Mouse (Mus musculus): ENCODE measurements around the gene Sgta. TPM values are rescaled to one million over a fixed set of nuclear protein-coding genes. Genes with fewer than 3 reads are reported as not detected.

The Sgta gene
- polyA plus RNA-seq, 1 experiment from 2014 or later: 186 TPM

- H3K27ac ChIP-seq (ENCODE audit: low read depth): no peak overlapping the region
- no peaks in the 10 kb centered on the region for H3K9me3 ChIP-seq (ENCODE audit: low read depth, low read length)
- no peaks in the 10 kb centered on the region for H3K36me3 ChIP-seq (ENCODE audit: insufficient read depth)
- no peak for ATAC-seq (ENCODE audit: insufficient read depth)
- no peak for DNase-seq
- H3K9ac ChIP-seq: no peak overlapping the region
- no peak overlapping the region for H3K4me3 ChIP-seq (ENCODE audit: low read depth, low read length)
- TF ChIP-seq CTCF (IDR thresholded peaks at IDR 0.05; ENCODE audit: low read depth): no peak
- no peaks in the 10 kb centered on the region for H3K4me1 ChIP-seq (ENCODE audit: insufficient read depth)
- 89% methylated on average over 7 of the region's 7 CpGs for WGBS
- H3K4me2 ChIP-seq: no peak overlapping the region
- H3K27me3 ChIP-seq (ENCODE audit: insufficient read depth, low read length): no peaks in the 10 kb centered on the region
These were observed 53.8 kb downstream of the Sgta start for GRCm38 (mm10) chr10:81006005-81006677.

DNA sequence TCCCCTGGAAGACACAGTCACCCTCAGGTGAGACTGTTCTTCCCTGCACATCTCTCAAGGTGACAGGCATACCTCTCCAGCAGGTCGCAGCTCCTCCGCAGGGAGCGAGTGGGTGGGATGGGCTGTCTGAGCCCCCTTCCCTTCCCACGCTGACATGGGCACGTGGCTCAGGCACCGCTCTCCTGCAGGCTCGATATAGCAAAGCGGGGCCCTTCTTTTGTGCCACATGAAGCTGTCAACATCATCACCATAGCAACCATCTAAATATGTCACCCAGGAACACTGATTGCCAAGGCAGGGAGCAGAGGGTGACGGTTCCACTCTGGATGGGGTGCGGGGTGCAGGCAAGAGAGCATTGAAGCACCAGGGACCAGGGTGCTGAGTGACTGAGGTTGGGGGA is 58.8 kb downstream of the Sgta start:
- Histone ChIP-seq H3K27me3 (ENCODE audit: insufficient read depth, low read length) (0 out of 2 replicates have a peak, but pooled peaks cover 4% of the 10 kb centered on the region), H3K36me3 (ENCODE audit: insufficient read depth) (no peaks in the 10 kb centered on the region), H3K4me2 (no peak overlapping the region), H3K4me1 (ENCODE audit: insufficient read depth) (0 out of 2 replicates have a peak, but pooled peaks cover 3% of the 10 kb centered on the region), H3K9ac (peak overlapping the region; percentile 15; the same call in 1 of the 2 replicates), H3K9me3 (ENCODE audit: low read depth, low read length) (no peaks in the 10 kb centered on the region), H3K27ac (ENCODE audit: low read depth) (no peak overlapping the region), H3K4me3 (ENCODE audit: low read depth, low read length) (no peak overlapping the region)
- TF ChIP-seq CTCF (IDR thresholded peaks at IDR 0.05; ENCODE audit: low read depth): no peak
- 54% methylated on average over 10 of the region's 10 CpGs for WGBS
- DNase-seq: no peak
- ATAC-seq (ENCODE audit: insufficient read depth): no peak

GRCm38 (mm10) chr10:81000197-81001062 is 59.6 kb downstream of the Sgta start:
- H3K9me3 ChIP-seq (ENCODE audit: low read depth, low read length): no peaks in the 10 kb centered on the region
- 0 out of 2 replicates have a peak, but pooled peaks cover 4% of the 10 kb centered on the region for H3K27me3 ChIP-seq (ENCODE audit: insufficient read depth, low read length)
- TF ChIP-seq CTCF (IDR thresholded peaks at IDR 0.05; ENCODE audit: low read depth): no peak
- H3K4me2 ChIP-seq: no peak overlapping the region
- H3K27ac ChIP-seq (ENCODE audit: low read depth): no peak overlapping the region
- H3K4me3 ChIP-seq (ENCODE audit: low read depth, low read length): no peak overlapping the region
- H3K36me3 ChIP-seq (ENCODE audit: insufficient read depth): no peaks in the 10 kb centered on the region
- ATAC-seq (ENCODE audit: insufficient read depth) (no peak), DNase-seq (peak; percentile 18)
- 43% methylated on average over 28 of the region's 28 CpGs for WGBS
- 0 out of 2 replicates have a peak, but pooled peaks cover 3% of the 10 kb centered on the region for H3K4me1 ChIP-seq (ENCODE audit: insufficient read depth)
- H3K9ac ChIP-seq: peak overlapping the region; percentile 15

GRCm38 (mm10) chr10:80999362-81000196 is 60.4 kb downstream of the Sgta start:
- DNase-seq (peak; percentile 93), ATAC-seq (ENCODE audit: insufficient read depth) (peak; percentile 67)
- H3K9ac ChIP-seq: no peak overlapping the region

DNA sequence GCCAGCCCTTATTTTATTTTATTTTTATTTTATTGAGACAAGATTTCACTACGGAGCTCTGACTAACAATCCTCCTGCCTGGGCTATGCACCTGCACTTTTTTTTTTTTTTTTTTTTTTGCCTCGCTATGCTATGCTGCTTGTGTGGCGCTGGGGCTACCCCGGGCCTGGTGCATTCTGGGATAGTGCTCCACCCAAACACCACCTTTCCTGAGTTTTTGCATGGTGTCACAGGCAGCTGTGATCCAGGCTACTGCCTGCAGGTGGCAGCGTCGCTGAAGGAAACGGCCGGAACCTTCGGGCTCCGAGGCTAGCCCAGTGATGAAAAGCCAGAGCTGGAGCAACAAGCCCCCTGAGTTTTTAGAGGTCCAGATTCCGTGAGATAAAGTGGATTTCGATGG is 61.2 kb downstream of the Sgta start:
- Histone ChIP-seq H3K27ac (ENCODE audit: low read depth) (no peak overlapping the region), H3K9ac (no peak overlapping the region), H3K4me3 (ENCODE audit: low read depth, low read length) (no peak overlapping the region), H3K36me3 (ENCODE audit: insufficient read depth) (no peaks in the 10 kb centered on the region), H3K4me1 (ENCODE audit: insufficient read depth) (0 out of 2 replicates have a peak, but pooled peaks cover 3% of the 10 kb centered on the region), H3K27me3 (ENCODE audit: insufficient read depth, low read length) (0 out of 2 replicates have a peak, but pooled peaks cover 9% of the 10 kb centered on the region), H3K9me3 (ENCODE audit: low read depth, low read length) (no peaks in the 10 kb centered on the region), H3K4me2 (no peak overlapping the region)
- no peak for ATAC-seq (ENCODE audit: insufficient read depth)
- peak; percentile 70 for TF ChIP-seq CTCF (IDR thresholded peaks at IDR 0.05; ENCODE audit: low read depth)
- 12% methylated on average over 12 of the region's 12 CpGs for WGBS
- DNase-seq: peak; percentile 76

More at GRCm38 (mm10) chr10:80999362-81000196, 60.4 kb downstream of the Sgta start:
- Histone ChIP-seq H3K27me3 (ENCODE audit: insufficient read depth, low read length) (0 out of 2 replicates have a peak, but pooled peaks cover 8% of the 10 kb centered on the region), H3K4me2 (peak overlapping the region; percentile 37), H3K9me3 (ENCODE audit: low read depth, low read length) (no peaks in the 10 kb centered on the region), H3K36me3 (ENCODE audit: insufficient read depth) (no peaks in the 10 kb centered on the region), H3K4me1 (ENCODE audit: insufficient read depth) (0 out of 2 replicates have a peak, but pooled peaks cover 3% of the 10 kb centered on the region), H3K4me3 (ENCODE audit: low read depth, low read length) (no peak overlapping the region), H3K27ac (ENCODE audit: low read depth) (no peak overlapping the region)
- TF ChIP-seq CTCF (IDR thresholded peaks at IDR 0.05; ENCODE audit: low read depth): peak; percentile 96
- WGBS: 29% methylated on average over 37 of the region's 37 CpGs

GRCm38 (mm10) chr10:80998021-80998420 is 62.0 kb downstream of the Sgta start:
- ATAC-seq (ENCODE audit: insufficient read depth): no peak
- 0 out of 2 replicates have a peak, but pooled peaks cover 9% of the 10 kb centered on the region for H3K27me3 ChIP-seq (ENCODE audit: insufficient read depth, low read length)
- H3K4me2 ChIP-seq: no peak overlapping the region
- H3K36me3 ChIP-seq (ENCODE audit: insufficient read depth): no peaks in the 10 kb centered on the region
- H3K4me1 ChIP-seq (ENCODE audit: insufficient read depth): 0 out of 2 replicates have a peak, but pooled peaks cover 3% of the 10 kb centered on the region
- no peak overlapping the region for H3K9ac ChIP-seq
- DNase-seq: no peak
- TF ChIP-seq CTCF (IDR thresholded peaks at IDR 0.05; ENCODE audit: low read depth): no peak
- WGBS: 37% methylated on average over 14 of the region's 14 CpGs
- H3K9me3 ChIP-seq (ENCODE audit: low read depth, low read length): no peaks in the 10 kb centered on the region
- no peak overlapping the region for H3K4me3 ChIP-seq (ENCODE audit: low read depth, low read length)
- H3K27ac ChIP-seq (ENCODE audit: low read depth): no peak overlapping the region
